Mouse (Mus musculus) c-Kit-positive CD71-negative TER-119-negative erythroid progenitor cells, embryonic 14.5 days (primary cell): ENCODE data around the gene Aldh1l1.

Source experiments
- DNase-seq: peaks from one replicate; pipeline ENCODE4 v3.0.0-alpha.2; 2013; ENCODE audit warnings: low read depth

Gene Aldh1l1

DNA sequence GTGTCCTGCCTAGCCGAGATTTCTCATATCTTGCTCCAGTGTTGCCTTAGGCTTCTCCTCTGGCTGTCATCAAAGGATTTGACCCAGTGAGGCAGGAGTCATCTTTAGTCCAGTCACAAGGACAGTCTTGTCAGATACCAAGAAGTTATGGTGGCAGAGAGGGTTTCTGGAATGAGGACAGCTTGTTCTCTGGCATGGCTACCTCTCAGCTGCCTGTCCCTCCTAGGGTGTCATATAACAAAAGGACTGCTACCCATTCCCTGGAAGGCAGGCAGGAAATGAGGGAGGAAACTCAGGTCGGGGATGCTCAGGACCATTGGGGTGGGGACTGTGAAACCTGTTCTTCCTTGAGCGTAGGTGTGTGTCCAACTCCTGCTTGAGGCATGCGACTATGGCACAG lies 14.1 kb upstream of the Aldh1l1 start:
- no peak for DNase-seq

DNA sequence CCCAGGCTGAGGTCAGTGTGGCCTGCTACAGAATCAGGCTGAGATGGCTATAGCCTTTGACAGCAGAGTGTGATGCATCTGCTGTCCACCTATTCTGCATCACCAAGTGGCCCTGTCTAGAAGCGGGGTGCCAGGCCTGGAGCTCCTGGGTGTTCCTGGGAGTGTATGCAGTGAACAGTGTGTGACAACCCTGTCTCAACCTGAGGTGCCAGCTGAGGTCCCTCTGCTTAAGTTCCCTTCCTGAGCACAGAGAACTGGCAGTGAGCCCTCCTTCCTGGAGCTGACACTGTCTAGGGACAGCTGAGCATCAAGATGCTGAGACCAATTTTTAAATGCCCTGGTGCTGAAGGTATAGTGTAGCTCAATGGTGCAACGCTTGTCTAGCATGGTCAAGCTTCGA lies 13.5 kb upstream of the Aldh1l1 start:
- DNase-seq = no peak

DNA sequence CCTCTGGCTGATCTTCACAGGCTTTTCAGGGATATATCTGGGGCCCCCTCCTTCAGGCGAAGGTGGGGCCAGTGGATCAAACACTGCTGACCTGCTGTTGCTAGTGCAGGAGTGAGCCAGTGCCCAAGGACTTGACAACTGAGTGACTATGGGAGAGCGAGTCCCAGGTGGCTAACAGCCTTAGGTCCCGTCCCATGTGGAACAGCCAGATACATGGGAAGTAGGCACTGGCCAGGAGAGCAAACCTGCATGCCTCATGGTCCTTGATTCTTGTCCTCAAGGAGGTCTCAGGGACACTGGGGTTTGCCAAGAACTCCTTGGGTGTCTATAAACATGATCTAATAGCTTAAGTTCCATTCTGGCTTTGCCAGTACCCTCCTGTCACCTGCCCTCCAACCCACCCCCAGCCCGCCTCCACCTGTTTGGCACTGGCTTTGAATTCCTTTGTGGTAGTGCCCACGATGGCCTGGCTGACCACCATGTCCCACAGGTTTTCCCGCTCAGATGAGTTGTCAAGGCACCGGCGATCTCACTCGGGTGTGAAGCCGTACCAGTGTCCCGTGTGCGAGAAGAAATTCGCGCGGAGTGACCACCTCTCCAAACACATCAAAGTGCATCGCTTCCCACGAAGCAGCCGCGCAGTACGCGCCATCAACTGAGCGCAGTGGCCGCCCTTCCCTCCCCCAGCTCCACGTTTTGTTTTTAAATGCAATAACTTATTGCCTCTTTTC lies 12.4 kb upstream of the Aldh1l1 start:
- no peak for DNase-seq

DNA sequence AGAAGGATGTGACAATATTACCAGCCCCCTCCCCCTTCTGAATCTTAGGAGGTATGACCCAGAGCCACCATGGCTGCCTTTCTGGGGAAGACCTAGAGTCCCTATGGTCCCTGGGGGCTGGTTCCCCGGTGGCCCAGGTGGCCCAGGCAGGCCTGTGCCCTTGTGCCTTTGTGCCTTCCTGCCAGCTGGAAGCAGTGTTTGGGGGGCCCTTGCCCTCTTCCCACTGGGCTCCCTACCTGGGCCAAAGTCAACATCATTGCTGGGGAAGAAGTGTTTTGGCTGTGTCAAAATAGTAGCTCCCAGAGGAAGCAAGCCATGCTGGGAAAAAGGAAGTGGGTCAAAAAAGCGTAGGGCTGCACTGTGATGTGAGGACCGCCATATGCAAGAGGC lies 11.9 kb upstream of the Aldh1l1 start:
- DNase-seq = no peak

DNA sequence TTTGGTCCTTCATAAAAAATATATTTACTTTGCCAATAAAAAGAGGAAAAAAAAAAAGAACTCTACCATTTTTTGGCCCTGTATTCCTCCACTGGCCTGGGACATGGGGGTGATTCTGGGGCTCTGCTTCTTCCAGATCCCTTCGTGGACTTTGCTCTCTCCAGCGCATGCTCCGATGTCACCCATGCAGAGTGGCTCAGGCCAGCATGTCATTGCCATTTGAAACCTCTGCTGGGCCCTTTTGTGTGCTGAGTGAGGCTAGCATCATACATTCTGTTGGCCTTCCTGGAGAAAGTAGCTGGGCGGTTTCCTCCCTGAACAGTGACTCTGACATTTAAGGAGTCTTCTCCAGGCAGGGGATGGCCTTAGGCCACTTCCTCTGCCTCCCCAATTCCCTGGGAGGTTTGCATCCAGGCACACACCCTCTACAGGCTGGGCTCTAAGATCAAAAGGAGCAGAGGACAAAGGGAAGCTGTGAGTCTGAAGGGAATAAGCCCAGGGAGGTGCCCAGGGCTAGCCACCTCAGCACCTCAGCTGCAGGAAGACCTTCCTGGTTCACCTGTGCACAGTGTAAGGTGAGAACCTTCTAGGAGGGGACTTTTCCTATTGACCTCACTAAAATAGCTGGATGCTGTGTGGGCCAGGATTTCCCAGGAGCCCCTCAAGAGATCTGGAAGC lies 10.9 kb upstream of the Aldh1l1 start:
- no peak for DNase-seq

DNA sequence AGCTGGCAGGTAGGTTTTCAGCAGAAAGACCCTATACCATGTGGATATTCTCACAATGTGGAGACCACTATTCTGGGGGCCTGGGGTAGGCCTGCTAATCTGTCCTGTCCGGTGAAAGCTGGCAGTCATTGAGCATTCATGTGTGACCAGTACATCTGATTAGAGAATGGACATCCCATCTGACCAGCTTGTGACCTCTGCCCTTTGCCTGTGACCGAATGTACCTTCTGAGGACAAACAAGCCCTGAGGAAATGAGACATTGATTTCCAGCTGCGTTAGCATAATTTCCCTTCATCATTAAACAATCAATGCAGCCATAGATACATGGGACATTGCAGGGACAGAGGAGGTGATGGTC lies 10.4 kb upstream of the Aldh1l1 start:
- DNase-seq = no peak

DNA sequence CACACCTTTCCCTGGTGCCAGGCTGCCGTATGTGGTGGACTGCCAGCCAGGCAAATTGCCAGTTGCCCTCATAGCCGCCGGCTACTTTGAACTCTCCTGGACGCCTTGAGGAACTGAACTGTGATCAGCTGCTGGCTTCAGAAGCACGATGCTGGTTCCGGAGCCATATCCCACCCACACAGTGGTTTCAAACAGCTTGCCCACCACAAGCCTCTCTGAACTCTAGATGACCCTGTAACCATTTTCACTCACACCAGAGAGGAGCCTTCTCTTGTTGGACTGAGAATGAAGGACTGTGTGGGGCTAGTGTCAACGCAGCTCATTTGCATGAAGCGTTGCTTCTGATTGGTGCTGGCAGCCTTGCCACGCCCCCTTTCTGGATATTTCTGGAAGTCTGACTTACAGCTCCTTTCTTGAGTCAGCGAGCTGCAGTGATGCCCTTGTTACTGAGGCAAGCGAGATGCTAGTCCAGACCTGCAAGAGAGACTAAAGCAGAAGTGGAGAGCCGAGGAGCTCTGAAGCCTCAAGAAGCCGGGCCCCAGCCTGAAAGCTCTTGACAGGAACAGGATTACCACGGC lies 9.2 kb upstream of the Aldh1l1 start:
- DNase-seq = no peak

DNA sequence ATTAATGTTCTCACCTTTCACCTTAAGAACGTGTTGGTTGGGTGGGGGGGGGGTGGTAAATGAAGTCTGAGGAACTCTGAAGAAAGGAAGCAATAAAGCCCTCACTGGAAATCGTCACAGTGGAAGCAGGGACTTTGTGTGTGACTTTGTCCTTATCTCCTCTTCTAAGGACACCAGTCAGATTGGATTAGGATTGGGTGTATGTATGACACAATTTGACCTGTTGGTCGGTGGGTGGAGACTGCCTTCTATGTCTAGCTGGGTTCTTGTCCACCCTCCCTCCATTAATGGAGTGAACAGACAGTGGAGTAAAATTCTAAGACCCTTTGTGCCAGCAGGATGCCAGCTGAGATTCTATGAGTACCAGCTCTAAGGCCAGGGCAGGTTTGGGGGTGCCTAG lies 2.0 kb upstream of the Aldh1l1 start:
- no peak for DNase-seq

DNA sequence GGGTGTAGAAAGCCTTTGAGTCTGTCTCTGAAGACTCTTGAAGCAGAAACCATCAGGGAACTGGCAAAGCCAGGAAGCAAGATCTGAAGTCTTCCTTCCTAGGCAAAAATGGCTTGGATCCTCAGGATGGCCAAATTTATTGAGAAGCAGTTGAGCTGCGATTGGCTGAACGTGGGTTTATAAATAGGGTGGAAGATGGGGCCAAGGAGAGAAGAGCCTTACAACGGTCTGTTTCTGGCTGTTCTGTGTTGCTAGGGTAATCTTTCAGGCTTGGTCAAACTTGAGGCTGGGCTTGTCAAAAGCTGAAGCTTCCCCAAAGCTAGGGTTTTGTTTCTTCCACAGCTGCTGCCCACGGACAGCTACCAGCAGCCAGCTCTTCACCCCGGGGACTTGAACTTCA lies 1.4 kb upstream of the Aldh1l1 start:
- no peak for DNase-seq

DNA sequence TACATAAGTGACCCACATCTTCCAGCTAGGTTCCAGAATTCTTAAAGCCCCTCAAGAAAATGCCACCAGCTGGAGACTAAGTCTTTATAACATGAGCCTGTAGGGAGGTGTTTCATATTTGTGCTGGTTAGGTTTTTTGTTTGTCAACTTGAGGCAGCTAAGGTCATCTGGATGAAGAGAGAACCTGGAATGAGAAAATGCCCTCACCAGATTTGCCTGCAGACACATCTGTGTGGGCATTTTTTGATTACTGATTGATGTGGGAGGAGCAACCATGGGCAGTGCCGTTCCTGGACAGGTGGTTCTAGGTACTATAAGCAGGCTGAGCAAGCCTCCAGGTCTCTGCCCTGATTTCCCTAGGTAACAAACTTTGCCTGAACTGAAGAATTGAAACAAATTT lies 1.3 kb downstream of the Aldh1l1 start:
- no peak for DNase-seq

DNA sequence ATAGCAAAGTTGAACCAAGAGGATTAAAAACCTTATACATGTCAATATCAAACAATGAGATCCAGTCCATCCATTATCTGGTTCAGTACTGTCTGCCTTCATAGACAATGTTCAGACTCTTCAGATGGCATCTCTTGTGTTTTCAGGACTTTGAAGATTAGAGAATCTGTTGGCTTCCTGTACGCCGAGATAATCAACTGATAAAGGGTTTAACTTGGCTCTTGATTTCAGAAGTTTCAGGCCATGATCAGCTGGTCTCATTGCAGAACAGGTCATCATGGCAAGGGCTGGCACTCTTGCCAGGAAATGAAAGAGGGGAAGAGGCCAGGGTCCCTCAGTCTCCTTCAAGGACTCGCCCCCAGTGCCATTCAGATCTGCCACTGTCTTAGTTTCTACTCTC lies 3.3 kb downstream of the Aldh1l1 start:
- DNase-seq = no peak

DNA sequence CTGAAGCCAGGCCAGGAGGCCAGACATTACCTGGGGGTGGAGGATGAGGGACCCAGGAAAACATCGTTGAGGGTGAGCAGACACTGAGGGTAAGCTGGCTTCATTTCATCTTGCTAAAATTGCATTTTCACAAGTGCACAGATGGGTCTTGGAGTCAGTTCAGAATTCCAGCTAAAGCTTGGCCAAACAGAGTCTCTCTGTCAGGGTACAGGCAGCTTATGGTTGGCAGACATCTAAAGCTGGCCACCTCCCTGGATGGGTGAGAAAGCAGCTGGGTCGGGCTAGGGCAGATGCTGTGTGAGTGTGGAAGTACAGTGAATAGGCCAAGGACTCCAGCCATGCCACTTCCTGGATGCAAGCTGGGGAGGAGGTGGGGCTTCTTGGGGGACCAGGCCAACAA lies 4.7 kb downstream of the Aldh1l1 start:
- DNase-seq = no peak

DNA sequence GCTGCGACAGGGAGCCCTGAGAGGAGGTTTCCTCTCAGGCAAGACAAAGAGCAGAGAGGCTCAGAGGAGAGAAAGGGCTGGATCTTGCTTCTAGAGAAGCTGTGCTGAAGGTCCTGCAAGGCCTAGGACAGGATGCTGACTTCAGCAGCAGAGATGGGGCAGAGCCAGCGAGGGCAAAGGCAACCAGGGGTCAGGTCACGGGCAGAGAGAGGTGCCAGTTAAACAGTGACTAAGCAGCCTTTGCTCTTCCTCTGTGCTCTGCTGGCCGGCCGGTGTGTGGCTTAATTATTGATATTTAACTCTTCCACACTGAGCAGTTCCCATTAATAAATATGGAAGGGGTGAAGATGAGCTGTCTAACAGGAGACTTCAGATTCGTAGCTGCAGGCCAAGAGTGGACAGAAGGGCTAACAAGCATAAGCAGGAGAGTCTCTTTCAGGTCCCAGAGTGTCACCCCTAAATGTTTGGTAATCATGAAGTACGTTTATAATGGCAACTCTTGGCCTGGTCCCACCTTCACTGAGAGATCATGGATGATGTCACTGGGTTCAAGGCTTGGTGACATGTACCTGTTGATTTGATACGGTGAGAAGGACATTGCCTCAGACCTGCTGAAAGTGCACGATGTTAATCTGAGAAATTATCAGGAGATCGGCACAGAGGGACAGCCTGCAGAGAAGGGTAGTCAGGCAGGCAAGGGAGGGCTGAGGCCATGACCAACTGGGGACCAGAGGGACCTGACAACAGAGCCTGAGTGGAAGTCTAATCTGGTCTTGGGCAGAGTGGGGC lies 5.9 kb downstream of the Aldh1l1 start:
- no peak for DNase-seq

DNA sequence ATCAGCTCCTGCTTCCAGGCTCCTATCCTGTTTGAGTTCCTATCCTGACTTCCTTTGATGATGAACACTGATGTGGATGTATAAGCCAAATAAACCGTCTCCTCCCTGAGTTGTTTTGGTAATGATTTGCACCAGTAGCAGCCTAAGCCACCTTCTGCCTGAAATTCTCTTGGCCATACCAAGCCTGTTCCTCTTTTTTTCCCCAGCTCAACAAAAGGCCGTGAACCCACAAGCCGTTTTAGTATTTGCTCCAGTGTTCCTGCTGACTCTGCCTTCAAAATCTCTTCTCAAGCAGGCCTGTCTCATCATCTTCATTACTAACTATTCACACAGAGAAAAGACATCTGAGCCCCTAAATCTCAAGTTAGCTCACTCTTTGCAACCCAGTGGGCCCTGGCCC lies 7.9 kb downstream of the Aldh1l1 start:
- DNase-seq = no peak

DNA sequence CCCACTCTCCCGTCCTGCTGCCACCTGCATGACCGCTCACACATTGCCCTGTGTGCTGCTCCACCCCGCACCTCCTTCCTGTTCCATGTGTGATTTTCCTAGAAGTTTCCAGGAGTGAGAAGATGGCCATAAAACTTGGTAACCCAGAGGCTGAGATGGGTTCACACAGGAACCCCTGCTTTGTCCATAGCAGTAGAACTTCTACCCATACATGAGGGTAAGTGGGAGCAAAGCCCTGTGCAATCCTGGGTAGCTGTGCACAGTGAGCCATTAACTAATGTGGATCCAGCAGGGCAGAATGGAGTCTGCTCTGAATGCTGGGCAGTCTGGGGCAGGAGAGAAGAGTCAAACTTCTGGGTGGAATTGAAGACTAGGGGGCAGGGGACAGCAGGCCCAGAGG lies 8.3 kb downstream of the Aldh1l1 start:
- DNase-seq = no peak

DNA sequence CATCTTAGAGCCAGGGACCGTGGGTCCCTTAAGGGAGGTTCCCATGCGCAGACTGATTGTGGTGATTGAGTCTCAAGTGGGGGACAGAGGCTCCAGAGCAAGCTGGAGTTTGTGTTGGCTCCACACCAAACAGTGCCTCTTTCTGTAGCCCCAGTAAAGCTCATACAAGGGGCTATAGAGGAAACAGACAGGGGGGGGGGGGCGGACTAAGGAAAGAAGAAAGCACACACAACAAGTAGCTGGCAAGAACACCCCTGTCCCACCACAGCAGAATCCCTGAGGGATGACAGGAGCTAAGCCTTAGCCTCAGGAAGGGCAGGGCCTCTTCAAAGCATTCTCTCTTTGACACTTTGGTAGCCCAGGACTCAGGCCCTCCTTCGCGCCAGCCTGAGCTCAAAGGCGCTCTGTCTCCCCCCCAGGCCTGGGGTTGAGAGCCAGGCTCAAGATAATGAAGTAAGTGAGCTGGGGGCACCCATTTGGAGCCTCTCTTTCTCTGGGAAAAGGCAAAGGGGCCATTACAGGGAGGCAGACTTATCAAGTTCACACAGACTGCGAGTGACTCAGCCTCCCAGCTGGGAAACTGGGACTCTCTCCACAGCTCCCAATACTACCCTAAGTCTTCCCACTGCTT lies 9.2 kb downstream of the Aldh1l1 start:
- no peak for DNase-seq

DNA sequence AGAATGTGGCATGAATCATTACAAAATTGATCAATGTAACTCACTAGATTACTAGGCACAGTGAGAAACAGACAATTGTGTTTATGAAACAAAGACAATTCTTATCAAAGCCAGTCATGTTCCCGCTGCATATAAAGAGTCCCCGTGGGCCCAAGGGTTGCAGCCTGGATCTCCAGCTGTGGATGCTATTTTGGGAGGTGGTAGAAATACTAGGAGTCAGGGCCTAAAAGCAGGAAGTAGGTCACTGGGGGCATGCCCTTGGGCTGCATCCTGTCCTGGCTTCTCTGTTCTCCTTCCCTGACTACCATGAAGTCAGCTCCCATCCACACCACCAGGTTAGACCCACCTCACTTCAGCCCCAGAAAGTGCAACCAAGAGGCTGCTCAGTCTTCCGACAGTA lies 10.0 kb downstream of the Aldh1l1 start:
- DNase-seq = no peak

DNA sequence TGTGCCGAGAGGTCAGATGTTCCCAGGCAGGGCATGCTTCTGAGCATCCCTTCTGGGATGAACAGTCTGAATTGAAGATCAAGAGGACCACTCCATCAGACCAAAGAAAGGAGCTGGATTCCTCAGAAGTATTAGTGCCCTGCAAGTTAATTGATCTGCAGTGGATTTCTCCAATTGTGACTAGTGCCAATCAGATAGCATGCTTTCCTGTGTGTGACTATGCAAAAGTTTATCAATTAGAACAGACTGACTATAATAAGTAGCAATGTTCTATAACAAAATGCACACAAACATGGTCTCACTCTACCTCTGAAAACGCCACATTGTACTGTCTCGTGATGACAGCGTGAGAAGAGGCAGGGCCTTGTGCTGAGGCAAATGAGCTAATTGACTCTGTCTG lies 13.3 kb downstream of the Aldh1l1 start:
- no peak for DNase-seq

DNA sequence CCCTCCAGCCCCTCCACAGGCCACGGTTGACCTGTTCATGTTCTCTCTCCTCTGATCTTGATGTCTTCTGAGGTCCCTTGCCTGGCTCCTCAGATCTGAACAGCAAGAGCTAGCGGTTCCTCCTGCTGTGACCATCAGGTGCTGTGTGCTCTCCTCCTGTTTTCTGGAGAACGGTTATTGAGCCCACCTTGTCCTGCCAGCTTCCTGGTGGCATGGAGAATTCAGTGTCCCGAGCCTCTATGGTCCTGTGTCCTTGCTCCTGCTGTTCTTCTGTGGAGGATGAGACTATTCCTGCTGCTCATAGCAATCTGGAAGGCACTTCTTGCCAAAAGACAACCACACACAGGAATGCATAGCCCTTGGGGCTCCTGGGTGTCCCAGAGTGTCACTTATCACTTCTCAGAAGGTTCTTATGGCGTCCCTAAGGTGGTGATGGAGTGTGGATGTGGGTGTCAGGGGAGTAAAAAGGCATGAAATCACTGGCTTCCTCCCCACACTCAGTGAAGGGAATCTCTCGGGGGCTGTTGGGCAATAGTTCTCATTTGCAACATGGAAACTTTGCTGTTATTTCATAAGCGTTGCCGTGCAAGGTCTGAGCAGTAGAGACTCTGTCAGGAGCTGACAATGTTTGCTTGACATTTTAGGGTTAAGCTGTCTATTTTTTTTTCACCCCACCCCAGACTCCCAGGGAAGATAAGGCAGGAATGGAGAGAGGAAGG lies 15.2 kb downstream of the Aldh1l1 start:
- DNase-seq = no peak

DNA sequence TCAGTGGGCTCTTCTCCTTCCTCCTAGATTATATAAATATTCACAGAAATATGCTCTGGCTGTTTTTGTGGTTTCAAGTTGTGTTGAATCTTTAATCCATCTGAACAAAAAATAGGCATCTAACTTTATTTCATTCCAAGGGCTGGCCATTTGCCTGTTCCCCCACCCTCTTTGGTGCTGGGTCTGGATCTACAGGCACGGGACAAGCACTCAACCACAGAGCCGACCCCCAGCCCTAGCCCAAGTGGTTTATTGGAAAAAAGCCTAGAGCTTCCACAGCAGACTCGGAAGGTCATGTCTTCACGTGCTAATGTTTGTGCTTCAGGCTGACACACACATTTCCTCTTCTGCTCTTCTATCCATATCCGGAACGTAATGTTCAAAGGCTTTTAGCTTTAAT lies 19.7 kb downstream of the Aldh1l1 start:
- DNase-seq = no peak

DNA sequence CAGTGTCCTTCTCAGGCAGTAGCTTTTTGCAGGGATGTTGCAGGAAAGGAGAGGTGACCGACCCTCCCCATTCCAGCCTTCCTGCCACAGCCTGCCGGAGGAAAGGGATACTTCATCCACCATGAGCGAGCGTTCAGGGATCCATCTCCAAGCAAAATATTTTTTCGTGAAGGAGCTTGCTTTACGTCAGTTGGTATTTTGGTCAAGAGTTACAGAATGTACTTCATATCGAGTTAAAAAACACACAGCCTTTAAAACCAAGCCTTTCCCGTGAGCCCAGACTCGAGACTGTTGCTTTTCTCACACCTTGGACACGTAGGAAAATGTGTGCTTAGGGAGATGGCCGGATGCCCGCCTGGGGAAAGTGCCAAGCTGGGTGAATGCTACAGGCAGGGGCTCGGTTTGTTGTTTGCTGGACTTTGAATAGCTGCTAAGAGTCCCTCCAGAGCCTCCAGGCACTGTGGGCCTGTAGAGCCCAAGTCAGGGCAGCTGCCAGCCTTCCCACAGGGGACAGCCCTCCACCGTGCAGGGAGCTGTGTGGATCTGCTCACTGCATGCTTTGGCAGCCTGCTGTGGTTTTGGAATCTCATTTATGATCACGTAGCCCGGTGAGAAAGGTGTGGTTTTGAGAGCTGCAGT lies 20.6 kb downstream of the Aldh1l1 start:
- DNase-seq = no peak
